Mouse (Mus musculus) ES-Bruce4 (cell line): ENCODE measurements around the gene Tnfsfm13.

Experiments used
- CTCF ChIP-seq: IDR thresholded peaks from one replicate; pipeline ENCODE4 v1.8.1; 2011; ENCODE audit warnings: low read depth, low read length
- EP300 ChIP-seq: IDR thresholded peaks from 2 replicates; pipeline ENCODE4 v1.6.1; 2011; ENCODE audit warnings: low read depth, low read length; ENCODE audit not compliant: insufficient read depth
- POLR2A ChIP-seq: IDR thresholded peaks from one replicate; pipeline ENCODE4 v1.8.1; 2011; ENCODE audit warnings: low read length; ENCODE audit not compliant: insufficient read depth

GRCm38 (mm10) chr11:69695361-69696181 lies at the start of gene Tnfsfm13, which contains the start of gene Tnfsf12:
- TF ChIP-seq CTCF (no peak), POLR2A (no peak), EP300 (0 out of 2 replicates have a peak, but pooled peaks have one; percentile 3)
